Mouse (Mus musculus): Measurements from ENCODE around the gene Coq2. TPM values are rescaled to one million over a fixed set of nuclear protein-coding genes. Genes with fewer than 3 reads are reported as not detected.

Coq2 gene
- polyA plus RNA-seq, 1 experiment from 2014 or later, result 30.2 TPM

DNA sequence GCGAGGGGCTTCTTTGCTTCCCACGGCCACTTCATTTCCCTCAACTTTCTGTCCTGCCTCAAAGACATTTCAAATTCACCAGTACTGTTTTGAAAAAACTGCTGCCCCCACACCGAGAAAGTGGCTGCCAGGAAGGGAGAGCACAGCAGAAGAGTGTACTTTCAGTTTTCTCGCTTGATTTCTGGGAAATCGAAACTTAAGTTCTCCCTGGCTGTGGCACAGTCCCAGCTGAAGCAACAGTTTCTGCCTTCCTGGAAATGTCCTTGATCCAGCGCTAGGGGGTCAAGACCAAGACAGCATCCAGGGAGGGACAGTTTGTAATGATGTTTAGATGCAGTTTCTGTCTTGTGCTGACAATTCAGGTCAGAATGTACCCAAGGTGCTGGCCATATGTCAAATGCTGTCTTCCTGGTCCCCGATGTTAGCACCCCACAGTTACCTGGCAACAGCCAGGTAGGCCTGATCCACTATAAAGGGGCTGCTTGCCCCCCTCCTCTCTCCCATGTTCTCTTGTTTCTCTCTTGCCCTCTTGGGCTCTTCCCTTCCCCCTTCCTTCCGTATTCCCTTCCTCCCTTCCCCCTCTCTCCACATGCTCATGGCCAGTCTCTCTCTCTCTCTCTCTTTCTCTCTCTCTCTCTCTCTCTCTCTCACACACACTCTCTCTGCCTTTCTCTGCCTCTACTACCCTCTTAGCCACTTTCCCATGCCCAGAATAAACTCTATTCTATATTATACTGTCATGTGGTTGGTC is 38.0 kb downstream of the Coq2 start:
- Histone ChIP-seq H3K4me2 (peak overlapping the region; percentile 9; the same call in 1 of the 2 replicates), H3K27me3 (no peaks in the 10 kb centered on the region), H3K9ac (peak overlapping the region; percentile 12; the same call in 1 of the 2 replicates), H3K9me3 (replicated peaks) (no peaks in the 10 kb centered on the region), H3K4me1 (replicated peaks) (peaks cover 98% of the 10 kb centered on the region), H3K27ac (peak overlapping the region; percentile 89), H3K4me3 (replicated peaks) (no peak overlapping the region), H3K36me3 (no peaks in the 10 kb centered on the region)
- ATAC-seq (ENCODE audit: low read depth), result no peak
- no peak for DNase-seq
- 50% methylated on average over 8 of the region's 8 CpGs for WGBS (ENCODE audit: insufficient replicate concordance)

DNA sequence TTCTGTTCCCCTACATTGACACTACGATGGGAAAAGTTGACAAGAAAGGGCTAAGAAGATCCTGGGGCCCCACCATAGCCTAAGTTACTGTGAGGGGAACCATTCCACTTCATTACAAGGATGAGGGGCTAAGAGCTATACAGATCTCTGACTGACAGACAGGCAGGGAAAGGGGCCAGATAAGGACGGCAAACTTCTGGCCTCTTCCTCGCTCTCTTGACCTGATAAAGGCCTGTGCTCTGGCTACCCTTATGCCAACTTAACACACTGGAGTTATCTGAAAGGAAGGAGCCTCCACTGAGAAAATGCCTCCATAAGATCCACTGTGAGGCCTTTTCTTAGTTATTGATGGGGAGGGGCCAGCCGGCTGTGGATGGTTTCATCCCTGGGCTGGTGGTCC is 39.0 kb downstream of the Coq2 start:
- peak; percentile 88 for ATAC-seq (ENCODE audit: low read depth)
- 9% methylated on average over 4 of the region's 4 CpGs for WGBS (ENCODE audit: insufficient replicate concordance)
- peak overlapping the region; percentile 34 for H3K4me2 ChIP-seq

DNA sequence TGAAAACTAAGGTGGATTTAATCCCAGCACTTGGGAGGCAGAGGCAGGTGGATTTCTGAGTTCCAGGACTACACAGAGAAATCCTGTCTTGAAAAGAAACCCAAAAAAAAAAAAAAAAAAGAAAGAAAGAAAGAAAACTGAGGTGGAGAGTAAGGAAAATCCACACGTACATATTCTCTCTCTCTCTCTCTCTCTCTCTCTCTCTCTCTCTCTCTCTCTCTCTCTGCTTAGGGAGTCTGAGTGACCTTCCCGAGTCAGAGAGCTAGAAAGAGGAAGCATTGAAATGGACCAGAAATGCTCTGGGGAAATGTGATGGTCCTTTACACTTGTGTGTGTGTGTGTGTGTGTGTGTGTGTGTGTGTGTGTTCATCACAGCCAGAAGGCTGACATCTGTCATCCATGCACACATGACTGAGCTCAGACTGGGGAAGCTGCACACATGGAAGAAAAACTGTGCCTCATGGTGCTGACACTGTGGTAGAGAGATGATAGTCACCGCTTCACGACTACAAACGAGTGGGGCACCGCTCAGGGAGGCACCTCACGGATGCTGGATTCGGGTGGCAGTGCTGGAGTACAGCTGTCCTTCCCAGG is 40.0 kb downstream of the Coq2 start:
- no peak for ATAC-seq (ENCODE audit: low read depth)
- Histone ChIP-seq H3K4me1 (replicated peaks) (peaks cover 80% of the 10 kb centered on the region), H3K36me3 (no peaks in the 10 kb centered on the region), H3K4me2 (peak overlapping the region; percentile 34; the same call in 1 of the 2 replicates), H3K9me3 (replicated peaks) (no peaks in the 10 kb centered on the region), H3K27me3 (no peaks in the 10 kb centered on the region), H3K27ac (peak overlapping the region; percentile 89), H3K9ac (peak overlapping the region; percentile 39), H3K4me3 (replicated peaks) (no peak overlapping the region)
- 45% methylated on average over 8 of the region's 8 CpGs for WGBS (ENCODE audit: insufficient replicate concordance)
- no peak for DNase-seq

More for the DNA sequence above, 39.0 kb downstream of the Coq2 start:
- Histone ChIP-seq H3K36me3 (no peaks in the 10 kb centered on the region), H3K9ac (peak overlapping the region; percentile 39), H3K27me3 (no peaks in the 10 kb centered on the region), H3K27ac (peak overlapping the region; percentile 89), H3K4me3 (replicated peaks) (no peak overlapping the region), H3K9me3 (replicated peaks) (no peaks in the 10 kb centered on the region), H3K4me1 (replicated peaks) (peaks cover 90% of the 10 kb centered on the region)
- DNase-seq, result peak; percentile 67

DNA sequence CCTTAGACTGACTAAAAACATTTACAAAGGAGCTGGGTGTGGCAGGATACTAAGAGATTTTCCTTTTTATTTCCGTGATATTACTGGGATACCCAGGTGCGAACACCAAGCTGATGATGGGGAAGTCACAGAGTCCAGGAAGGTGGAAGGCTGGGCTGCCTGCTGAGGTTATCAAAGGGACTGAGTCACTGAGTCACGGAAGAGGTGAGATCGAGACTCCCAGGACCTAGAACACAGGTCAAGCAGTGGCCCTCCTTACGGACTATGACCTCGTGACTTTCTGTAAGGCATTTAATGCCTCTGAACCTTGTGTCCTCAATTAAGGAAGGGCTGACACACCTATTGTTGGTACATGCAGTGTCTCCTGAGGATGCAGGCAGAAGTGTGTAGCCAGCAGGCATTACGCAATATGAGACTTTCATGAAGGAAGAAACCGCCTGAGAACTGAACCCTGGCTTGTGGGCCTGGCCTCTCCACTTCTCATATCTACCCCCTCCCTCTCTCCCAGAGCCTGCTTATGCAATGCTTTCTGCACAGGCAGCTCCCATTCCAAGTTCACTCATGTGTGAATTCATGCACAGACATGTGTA is 42.3 kb downstream of the Coq2 start:
- no peak for ATAC-seq (ENCODE audit: low read depth)
- WGBS (ENCODE audit: insufficient replicate concordance), result 70% methylated on average over 8 of the region's 8 CpGs
- no peaks in the 10 kb centered on the region for H3K27me3 ChIP-seq
- H3K27ac ChIP-seq, result no peak overlapping the region
- H3K9me3 ChIP-seq (replicated peaks), result no peaks in the 10 kb centered on the region
- DNase-seq, result no peak
- no peak overlapping the region for H3K9ac ChIP-seq
- H3K4me3 ChIP-seq (replicated peaks), result no peak overlapping the region
- no peak overlapping the region for H3K4me2 ChIP-seq
- H3K36me3 ChIP-seq, result no peaks in the 10 kb centered on the region
- H3K4me1 ChIP-seq (replicated peaks), result peaks cover 78% of the 10 kb centered on the region

DNA sequence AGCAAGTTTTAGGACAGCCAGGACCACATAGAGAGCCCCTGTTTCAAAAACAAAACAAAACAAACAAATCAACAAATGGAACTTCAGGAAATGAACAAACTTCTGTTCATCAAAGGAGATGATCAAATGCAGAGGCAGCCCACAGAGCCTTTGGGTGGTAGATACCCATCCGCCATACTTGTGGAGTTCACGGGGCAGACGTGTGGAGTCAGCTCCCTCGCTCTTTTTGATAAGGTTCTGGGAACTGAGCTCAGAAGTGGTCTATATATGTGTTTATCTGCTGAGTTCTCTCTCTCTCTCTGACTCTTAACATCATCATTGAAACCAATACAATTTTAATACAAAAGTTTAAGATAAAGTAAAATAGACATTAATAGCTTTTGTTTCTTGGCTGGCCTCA is 46.1 kb downstream of the Coq2 start:
- Histone ChIP-seq H3K4me3 (replicated peaks) (no peak overlapping the region), H3K4me2 (no peak overlapping the region), H3K9me3 (replicated peaks) (no peaks in the 10 kb centered on the region), H3K27ac (no peak overlapping the region), H3K27me3 (no peaks in the 10 kb centered on the region), H3K9ac (no peak overlapping the region), H3K36me3 (no peaks in the 10 kb centered on the region), H3K4me1 (replicated peaks) (peaks cover 55% of the 10 kb centered on the region)
- DNase-seq (no peak), ATAC-seq (ENCODE audit: low read depth) (peak; percentile 83)
- WGBS (ENCODE audit: insufficient replicate concordance), result 23% methylated on average over 4 of the region's 4 CpGs

DNA sequence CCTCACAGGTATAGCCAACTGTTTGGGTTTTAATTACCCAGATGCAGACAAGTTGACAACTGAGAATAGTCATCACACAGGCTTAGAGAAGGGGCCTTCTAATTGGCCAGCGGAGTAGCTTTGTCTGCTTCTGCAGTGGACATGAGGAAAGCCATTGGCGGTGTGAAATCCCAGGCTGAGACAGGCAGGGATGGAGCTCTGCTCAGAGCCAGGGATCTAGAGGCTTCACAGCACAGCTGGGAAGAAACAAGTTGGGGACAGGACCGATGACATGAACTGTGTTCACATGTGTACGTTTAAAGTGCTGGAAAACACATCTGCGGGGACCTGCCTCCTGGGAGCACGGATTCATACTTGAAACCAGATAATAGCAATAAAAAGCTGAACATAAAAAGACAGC is 48.4 kb downstream of the Coq2 start:
- no peaks in the 10 kb centered on the region for H3K27me3 ChIP-seq
- H3K4me2 ChIP-seq, result no peak overlapping the region
- no peak overlapping the region for H3K9ac ChIP-seq
- H3K4me3 ChIP-seq (replicated peaks), result no peak overlapping the region
- WGBS (ENCODE audit: insufficient replicate concordance), result 73% methylated on average over 6 of the region's 6 CpGs
- no peaks in the 10 kb centered on the region for H3K36me3 ChIP-seq
- peaks cover 37% of the 10 kb centered on the region for H3K4me1 ChIP-seq (replicated peaks)
- H3K27ac ChIP-seq, result no peak overlapping the region
- DNase-seq (no peak), ATAC-seq (ENCODE audit: low read depth) (no peak)
- no peaks in the 10 kb centered on the region for H3K9me3 ChIP-seq (replicated peaks)

DNA sequence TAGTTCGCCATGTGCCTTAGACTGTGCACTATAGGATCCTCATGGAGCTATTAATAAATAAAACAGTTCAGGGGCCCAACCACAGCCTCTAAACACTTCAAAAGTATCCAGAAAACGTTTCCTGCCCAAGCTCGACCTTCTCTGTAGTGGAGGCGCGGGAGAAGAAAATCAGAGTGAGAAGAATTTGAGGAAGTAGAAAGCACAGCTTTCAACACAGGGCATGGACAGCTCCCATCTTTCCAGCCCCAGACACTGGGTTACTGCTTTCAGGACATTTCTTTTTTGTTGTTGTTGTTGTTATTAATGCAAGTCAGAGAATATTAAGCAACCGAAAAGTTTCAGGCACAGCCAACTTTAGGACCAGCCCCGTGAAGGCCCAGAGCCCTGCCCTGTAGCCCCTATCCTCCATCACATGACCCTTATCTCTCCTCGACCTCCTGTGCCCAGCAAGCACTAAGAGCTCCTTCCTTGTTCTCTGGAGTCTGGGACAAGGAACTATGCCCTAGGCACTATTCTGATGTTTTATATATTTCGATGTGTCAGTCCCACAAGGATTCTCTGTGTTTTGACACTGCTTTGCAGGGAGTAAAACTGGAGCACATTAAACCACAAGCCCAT is 50.1 kb downstream of the Coq2 start:
- Histone ChIP-seq H3K9ac (no peak overlapping the region), H3K4me3 (replicated peaks) (no peak overlapping the region), H3K27ac (no peak overlapping the region), H3K4me1 (replicated peaks) (peaks cover 37% of the 10 kb centered on the region), H3K36me3 (no peaks in the 10 kb centered on the region), H3K27me3 (no peaks in the 10 kb centered on the region), H3K9me3 (replicated peaks) (no peaks in the 10 kb centered on the region), H3K4me2 (no peak overlapping the region)
- 37% methylated on average over 9 of the region's 9 CpGs for WGBS (ENCODE audit: insufficient replicate concordance)
- ATAC-seq (ENCODE audit: low read depth) (peak; percentile 53), DNase-seq (no peak)

DNA sequence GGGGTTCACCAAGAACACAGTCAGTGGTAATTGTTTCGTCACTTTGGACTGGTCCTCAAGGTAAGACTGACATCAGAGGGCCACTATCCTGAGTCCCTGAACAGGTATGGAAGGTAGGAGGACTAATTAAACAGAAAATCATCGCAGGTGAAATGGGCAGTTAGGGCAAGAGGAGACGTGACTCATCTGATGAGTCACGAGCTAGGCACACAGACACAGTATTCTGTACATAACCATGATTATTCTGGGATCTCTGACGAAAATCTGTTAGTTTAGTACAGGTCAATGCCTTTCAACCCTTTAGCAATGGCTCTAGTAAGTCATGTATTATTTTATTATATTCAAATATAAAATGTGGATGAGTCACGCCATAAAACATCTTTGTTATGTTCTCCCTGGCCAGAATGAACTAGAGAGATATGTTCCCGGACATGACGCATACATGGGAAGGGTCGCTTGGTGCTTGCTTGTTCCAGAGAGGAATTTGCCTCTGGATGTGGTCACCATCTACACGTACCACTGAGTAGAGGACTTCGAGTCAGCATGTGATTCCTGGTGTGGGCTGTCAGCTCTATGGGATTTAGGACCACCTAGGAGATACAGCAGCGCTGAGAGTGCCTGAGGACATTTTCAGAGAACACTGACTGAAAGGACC is 52.3 kb downstream of the Coq2 start:
- no peaks in the 10 kb centered on the region for H3K36me3 ChIP-seq
- ATAC-seq (ENCODE audit: low read depth), result no peak
- H3K9me3 ChIP-seq (replicated peaks), result no peaks in the 10 kb centered on the region
- no peak for DNase-seq
- peaks cover 16% of the 10 kb centered on the region for H3K4me1 ChIP-seq (replicated peaks)
- WGBS (ENCODE audit: insufficient replicate concordance), result 76% methylated on average over 12 of the region's 12 CpGs
- no peak overlapping the region for H3K27ac ChIP-seq
- no peak overlapping the region for H3K9ac ChIP-seq
- no peak overlapping the region for H3K4me2 ChIP-seq
- H3K27me3 ChIP-seq, result 0 out of 2 replicates have a peak, but pooled peaks cover 3% of the 10 kb centered on the region
- no peak overlapping the region for H3K4me3 ChIP-seq (replicated peaks)

DNA sequence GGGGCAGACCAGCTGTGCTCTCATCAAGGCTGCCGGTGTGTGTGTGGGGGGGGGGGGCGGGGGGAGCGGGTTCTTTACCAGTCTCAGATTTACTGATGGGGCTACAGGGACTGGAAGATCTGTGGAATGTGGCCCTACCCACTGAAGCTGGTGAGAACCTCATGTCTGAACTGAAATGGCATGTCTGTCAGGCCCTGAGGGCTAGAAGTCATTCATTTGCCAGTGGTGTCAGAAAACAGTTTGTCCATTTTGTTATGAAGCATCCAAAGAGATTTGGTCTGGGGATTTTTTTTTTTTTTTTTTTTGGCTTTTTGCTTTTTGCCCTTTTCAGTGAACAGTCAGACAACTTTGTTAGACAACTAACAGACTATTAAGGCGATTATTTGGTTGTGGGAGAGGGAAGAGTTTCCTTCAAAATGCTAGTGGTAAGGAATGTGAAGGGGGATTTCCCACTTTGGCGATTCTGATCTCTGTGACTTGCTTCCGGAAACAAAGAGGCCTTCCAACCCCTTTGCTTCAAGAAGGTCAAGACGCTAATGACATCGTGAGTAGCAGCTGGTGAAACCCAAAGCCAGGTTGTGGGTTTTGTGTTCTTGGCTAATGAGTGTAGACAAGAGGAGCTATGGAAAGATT is 52.9 kb downstream of the Coq2 start:
- 51% methylated on average over 8 of the region's 8 CpGs for WGBS (ENCODE audit: insufficient replicate concordance)
- Histone ChIP-seq H3K4me1 (replicated peaks) (peaks cover 16% of the 10 kb centered on the region), H3K36me3 (no peaks in the 10 kb centered on the region), H3K4me3 (replicated peaks) (no peak overlapping the region), H3K9ac (no peak overlapping the region), H3K4me2 (no peak overlapping the region), H3K27ac (no peak overlapping the region), H3K27me3 (0 out of 2 replicates have a peak, but pooled peaks cover 6% of the 10 kb centered on the region), H3K9me3 (replicated peaks) (no peaks in the 10 kb centered on the region)
- DNase-seq (no peak), ATAC-seq (ENCODE audit: low read depth) (no peak)

DNA sequence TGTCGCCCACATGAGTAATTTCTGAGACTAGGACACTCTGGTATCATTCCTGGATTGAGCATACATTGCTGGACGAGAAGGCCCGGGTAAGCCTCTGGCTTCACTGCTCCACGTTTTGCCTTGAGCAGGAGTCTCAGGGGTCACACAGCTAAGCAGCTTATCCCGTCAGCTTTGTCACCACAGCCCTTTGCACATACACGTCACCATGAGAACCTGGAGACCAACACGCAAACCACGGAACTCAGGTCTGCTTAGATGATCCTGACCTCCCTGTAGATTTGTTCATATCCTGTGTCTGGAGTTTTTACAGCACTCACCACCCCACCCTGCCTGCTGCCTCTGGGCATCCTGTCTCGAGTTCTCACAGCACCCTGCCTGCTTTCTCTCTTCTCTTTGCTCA is 54.0 kb downstream of the Coq2 start:
- no peak overlapping the region for H3K9ac ChIP-seq
- no peaks in the 10 kb centered on the region for H3K36me3 ChIP-seq
- H3K4me2 ChIP-seq, result no peak overlapping the region
- H3K9me3 ChIP-seq (replicated peaks), result no peaks in the 10 kb centered on the region
- WGBS (ENCODE audit: insufficient replicate concordance), result 47% methylated on average over 9 of the region's 9 CpGs
- no peak overlapping the region for H3K27ac ChIP-seq
- no peak for ATAC-seq (ENCODE audit: low read depth)
- 0 out of 2 replicates have a peak, but pooled peaks cover 7% of the 10 kb centered on the region for H3K27me3 ChIP-seq
- no peak overlapping the region for H3K4me3 ChIP-seq (replicated peaks)
- DNase-seq, result no peak
- peaks cover 15% of the 10 kb centered on the region for H3K4me1 ChIP-seq (replicated peaks)
